Mouse (Mus musculus) embryonic facial prominence, embryonic 10.5 days (tissue): ENCODE measurements around the gene 9130213A22Rik. TPM values are rescaled to one million over a fixed set of nuclear protein-coding genes. Genes with fewer than 3 reads are reported as not detected.

ENCODE experiments used
- DNase-seq: peaks from one replicate; pipeline ENCODE4 v3.0.0-alpha.2; 2017; ENCODE audit warnings: low spot score
- H3K27ac ChIP-seq: fragments of 300-500 bp; sonication (generic); replicated peaks from 2 replicates; pipeline ENCODE4 v1.5.1; 2016; ENCODE audit warnings: mild to moderate bottlenecking
- H3K27me3 ChIP-seq: fragments of 300-500 bp; sonication (generic); replicated peaks from 2 replicates; pipeline ENCODE4 v1.6.1; 2016; ENCODE audit warnings: low read depth, mild to moderate bottlenecking; ENCODE audit not compliant: poor library complexity, severe bottlenecking
- H3K36me3 ChIP-seq: fragments of 300-500 bp; sonication (generic); replicated peaks from 2 replicates; pipeline ENCODE4 v1.6.1; 2016; ENCODE audit warnings: mild to moderate bottlenecking, moderate library complexity
- H3K4me1 ChIP-seq: fragments of 300-500 bp; sonication (generic); 2 replicates; pipeline ENCODE4 v1.6.1; 2016
- H3K4me3 ChIP-seq: fragments of 300-500 bp; sonication (generic); 2 replicates; pipeline ENCODE4 v1.5.1; 2016; ENCODE audit warnings: mild to moderate bottlenecking, moderate library complexity
- H3K9me3 ChIP-seq: fragments of 300-500 bp; sonication (generic); 2 replicates; pipeline ENCODE4 v1.6.1; 2016; ENCODE audit warnings: mild to moderate bottlenecking
- WGBS: fragments of 180-500 bp; shearing (Covaris S2); methylation state at CpG from one replicate; pipeline ENCODE4 v1.1.7; 2016; 5-methylcytosine and 5-hydroxymethylcytosine counted together
- polyA plus RNA-seq: library from polyadenylated mRNA; unstranded; fragments of >200 nt; fragmentation: Nextera tagmentation; extraction: Ambion mirVana; gene quantifications from 2 replicates; pipeline ENCODE4 v1.2.1, GENCODE M21; 2016

Gene 9130213A22Rik
- polyA plus RNA-seq, 1 experiment from 2014 or later: 0.12 TPM

- Histone ChIP-seq H3K4me3 (0 out of 2 replicates have a peak overlapping the region, but pooled peaks have one; percentile 25), H3K36me3 (no peaks in the 10 kb centered on the region), H3K4me1 (peaks cover 14% of the 10 kb centered on the region), H3K27ac (no peak overlapping the region), H3K27me3 (no peaks in the 10 kb centered on the region), H3K9me3 (no peaks in the 10 kb centered on the region)
- DNase-seq: no peak
- WGBS: 86% methylated on average over 7 of the region's 7 CpGs
These were observed 40.8 kb downstream of the 9130213A22Rik start for GRCm38 (mm10) chr11:69081613-69082012.

- DNase-seq: no peak
- Histone ChIP-seq H3K27me3 (no peaks in the 10 kb centered on the region), H3K9me3 (no peaks in the 10 kb centered on the region), H3K4me3 (no peak overlapping the region), H3K27ac (no peak overlapping the region), H3K36me3 (no peaks in the 10 kb centered on the region), H3K4me1 (peaks cover 13% of the 10 kb centered on the region)
- 90% methylated on average over 8 of the region's 8 CpGs for whole genome bisulfite sequencing
These were observed 41.5 kb downstream of the 9130213A22Rik start for GRCm38 (mm10) chr11:69080855-69081222.

- WGBS: 84% methylated on average over 15 of the region's 15 CpGs
- Histone ChIP-seq H3K27ac (no peak overlapping the region), H3K4me3 (no peak overlapping the region), H3K9me3 (no peaks in the 10 kb centered on the region), H3K4me1 (peaks cover 10% of the 10 kb centered on the region; the same call in 1 of the 2 replicates), H3K36me3 (no peaks in the 10 kb centered on the region), H3K27me3 (no peaks in the 10 kb centered on the region)
- no peak for DNase-seq
These were observed 42.1 kb downstream of the 9130213A22Rik start for GRCm38 (mm10) chr11:69080102-69080854.

- DNase-seq: no peak
- Histone ChIP-seq H3K4me1 (peaks cover 19% of the 10 kb centered on the region), H3K4me3 (0 out of 2 replicates have a peak overlapping the region, but pooled peaks have one; percentile 0), H3K27ac (no peak overlapping the region), H3K36me3 (no peaks in the 10 kb centered on the region), H3K27me3 (no peaks in the 10 kb centered on the region), H3K9me3 (no peaks in the 10 kb centered on the region)
- 75% methylated on average over 5 of the region's 5 CpGs for WGBS
These were observed 43.5 kb downstream of the 9130213A22Rik start for GRCm38 (mm10) chr11:69078805-69079438.

- Histone ChIP-seq H3K9me3 (no peaks in the 10 kb centered on the region), H3K27ac (no peak overlapping the region), H3K27me3 (no peaks in the 10 kb centered on the region), H3K4me3 (no peak overlapping the region), H3K36me3 (no peaks in the 10 kb centered on the region), H3K4me1 (peaks cover 20% of the 10 kb centered on the region)
- WGBS: 74% methylated on average over 6 of the region's 6 CpGs
- DNase-seq: no peak
These were observed 44.3 kb downstream of the 9130213A22Rik start for GRCm38 (mm10) chr11:69078041-69078440.

GRCm38 (mm10) chr11:69077316-69077715 lies 45.1 kb downstream of the 9130213A22Rik start:
- no peaks in the 10 kb centered on the region for H3K27me3 ChIP-seq
- no peak overlapping the region for H3K27ac ChIP-seq
- no peaks in the 10 kb centered on the region for H3K36me3 ChIP-seq
- WGBS: 88% methylated on average over 9 of the region's 9 CpGs
- DNase-seq: no peak
- peaks cover 25% of the 10 kb centered on the region for H3K4me1 ChIP-seq
- H3K9me3 ChIP-seq: no peaks in the 10 kb centered on the region
- no peak overlapping the region for H3K4me3 ChIP-seq

- Histone ChIP-seq H3K4me3 (no peak overlapping the region), H3K36me3 (no peaks in the 10 kb centered on the region), H3K9me3 (no peaks in the 10 kb centered on the region), H3K4me1 (peaks cover 33% of the 10 kb centered on the region), H3K27ac (no peak overlapping the region), H3K27me3 (no peaks in the 10 kb centered on the region)
- DNase-seq: no peak
- WGBS: 78% methylated on average over 5 of the region's 5 CpGs
These were observed 45.8 kb downstream of the 9130213A22Rik start for GRCm38 (mm10) chr11:69076572-69076971.

GRCm38 (mm10) chr11:69075764-69076479 lies 46.5 kb downstream of the 9130213A22Rik start:
- 46% methylated on average over 9 of the region's 9 CpGs for WGBS
- H3K4me1 ChIP-seq: peaks cover 39% of the 10 kb centered on the region

GRCm38 (mm10) chr11:69074776-69075069 lies 47.7 kb downstream of the 9130213A22Rik start:
- DNase-seq: no peak
- H3K4me1 ChIP-seq: peaks cover 42% of the 10 kb centered on the region
- no peak overlapping the region; the same call in 1 of the 2 replicates for H3K4me3 ChIP-seq
- 47% methylated on average over 2 of the region's 2 CpGs for WGBS
- no peaks in the 10 kb centered on the region for H3K9me3 ChIP-seq
- peak overlapping the region; percentile 69; the same call in 1 of the 2 replicates for H3K27ac ChIP-seq
- no peaks in the 10 kb centered on the region for H3K36me3 ChIP-seq
- H3K27me3 ChIP-seq: no peaks in the 10 kb centered on the region

More at GRCm38 (mm10) chr11:69075764-69076479, 46.5 kb downstream of the 9130213A22Rik start:
- H3K36me3 ChIP-seq: no peaks in the 10 kb centered on the region
- no peaks in the 10 kb centered on the region for H3K9me3 ChIP-seq
- no peak overlapping the region for H3K27ac ChIP-seq
- DNase-seq: no peak
- no peak overlapping the region for H3K4me3 ChIP-seq
- no peaks in the 10 kb centered on the region for H3K27me3 ChIP-seq

- no peaks in the 10 kb centered on the region for H3K9me3 ChIP-seq
- H3K4me1 ChIP-seq: peaks cover 45% of the 10 kb centered on the region
- 42% methylated on average over 6 of the region's 6 CpGs for WGBS
- H3K27ac ChIP-seq: peak overlapping the region; percentile 95
- no peak for DNase-seq
- H3K36me3 ChIP-seq: no peaks in the 10 kb centered on the region
- no peaks in the 10 kb centered on the region for H3K27me3 ChIP-seq
- H3K4me3 ChIP-seq: peak overlapping the region; percentile 75
These were observed 48.2 kb downstream of the 9130213A22Rik start for GRCm38 (mm10) chr11:69073951-69074775.

- H3K4me3 ChIP-seq: peak overlapping the region; percentile 75
- peak overlapping the region; percentile 95 for H3K27ac ChIP-seq
- peak; percentile 84 for DNase-seq
- no peaks in the 10 kb centered on the region for H3K27me3 ChIP-seq
- H3K4me1 ChIP-seq: peaks cover 39% of the 10 kb centered on the region
- no peaks in the 10 kb centered on the region for H3K36me3 ChIP-seq
- 0% methylated on average over 14 of the region's 14 CpGs for WGBS
- no peaks in the 10 kb centered on the region for H3K9me3 ChIP-seq
These were observed 49.1 kb downstream of the 9130213A22Rik start for GRCm38 (mm10) chr11:69073065-69073888.
